Mouse (Mus musculus) cerebellum, adult 11-12 months (tissue): ENCODE results near the gene Vmn1r17.
"Not testable (repeated sequence)": the region's sequence is repeated elsewhere in the genome, so short reads cannot be mapped to it uniquely, and the experiment has no call there.

ENCODE experiments used
- DNase-seq: peaks from one replicate; pipeline ENCODE4 v3.0.0; 2022

The Vmn1r17 gene

GRCm38 (mm10) chr6:57363627-57364026 is at the start of gene Vmn1r17:
TSS of gene Vmn1r17 (minus strand) at chr6:57363727.
- no peak for DNase-seq

DNA sequence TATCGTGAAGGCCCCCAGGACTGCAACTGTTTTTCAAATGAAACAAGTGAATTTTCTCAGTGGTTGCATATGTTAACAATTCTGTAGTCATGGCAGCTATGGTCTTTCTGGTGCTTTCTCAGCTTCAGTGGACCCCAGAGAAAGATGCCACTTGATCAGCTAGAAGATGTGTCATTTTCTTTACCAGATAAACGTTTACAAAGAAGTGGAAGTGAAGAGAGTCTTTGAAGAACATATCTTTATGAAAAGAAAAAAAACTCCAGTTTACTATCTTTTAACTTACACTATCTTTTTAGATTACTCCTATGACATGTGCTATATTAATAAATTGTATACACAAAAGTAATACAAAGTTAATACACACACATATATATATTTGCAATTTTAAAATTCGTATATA is 40.0 kb upstream of the Vmn1r17 start, which contains the start of gene Vmn1r19:
Gene Vmn1r19 (plus strand): TSS at position 301 of the 400 bp plus-strand sequence.
- DNase-seq: not testable (repeated sequence)

DNA sequence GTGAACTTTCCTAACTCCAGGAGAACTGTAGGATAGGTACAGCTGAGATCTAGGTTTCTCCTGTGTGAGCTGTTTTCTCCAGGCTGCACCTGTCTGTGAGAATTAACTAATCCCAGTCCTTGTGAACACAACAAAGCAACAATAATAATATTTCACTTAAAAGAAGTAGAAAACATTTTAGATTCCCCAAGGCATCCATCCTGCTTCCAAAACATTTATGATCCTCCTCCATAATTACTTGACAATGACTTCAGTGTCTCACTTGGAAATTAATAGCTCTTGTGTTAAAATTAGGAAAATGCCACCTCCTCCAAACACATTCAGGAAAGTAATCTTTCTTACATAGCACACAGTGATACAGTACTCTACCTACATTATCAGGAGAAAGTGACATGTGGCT is 32.2 kb upstream of the Vmn1r17 start, which contains the start of gene Vmn1r18:
Gene Vmn1r18 (minus strand): TSS at position 101 of the 400 bp plus-strand sequence.
- DNase-seq: no peak

- no peak for DNase-seq
These were observed 4.0 kb upstream of the Vmn1r17 start for GRCm38 (mm10) chr6:57367496-57367895.

DNA sequence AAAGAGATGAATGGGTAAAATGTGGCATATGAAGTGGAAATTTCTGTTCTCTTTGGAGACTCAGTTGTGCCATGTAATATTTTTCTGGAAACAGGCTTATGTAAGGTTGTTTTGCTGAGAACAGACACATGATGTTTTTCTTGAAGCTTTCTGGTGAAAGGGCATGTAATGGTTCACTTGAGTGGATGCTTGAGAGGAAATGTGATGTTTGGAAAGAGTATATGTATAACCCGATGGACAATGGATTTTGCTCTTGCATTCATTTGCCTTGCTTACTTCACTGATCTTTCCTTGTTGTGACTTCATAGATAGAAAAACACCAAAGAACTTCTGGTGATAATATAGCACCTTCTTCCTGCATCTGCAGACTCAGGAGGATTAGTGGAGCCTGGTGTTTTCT is 2.3 kb upstream of the Vmn1r17 start:
- not testable (repeated sequence) for DNase-seq

- DNase-seq: no peak
These were observed 6.7 kb downstream of the Vmn1r17 start for GRCm38 (mm10) chr6:57356864-57357263.

- no peak for DNase-seq
These were observed 34.1 kb downstream of the Vmn1r17 start, which contains the start of gene Vmn1r16 for GRCm38 (mm10) chr6:57329394-57329793. TSS of gene Vmn1r16 (minus strand) at chr6:57329494.

DNA sequence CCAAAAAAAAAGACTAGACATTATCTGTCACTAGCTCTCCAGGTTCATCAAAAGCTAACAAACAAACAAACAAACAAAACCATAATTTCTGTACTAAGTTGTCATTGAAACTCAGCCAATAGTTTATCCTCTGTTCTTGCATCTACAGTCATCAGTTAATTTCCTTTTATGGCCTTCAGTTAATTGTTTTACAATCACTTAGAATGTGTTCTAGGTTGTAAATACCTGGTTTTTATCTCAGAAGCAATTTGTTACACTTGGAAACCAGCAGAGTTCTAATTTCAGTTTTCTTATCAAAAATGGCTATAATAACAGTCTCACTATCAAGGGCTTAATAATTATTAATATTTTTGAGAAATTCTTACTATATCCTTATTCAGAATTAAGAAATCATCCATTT is 37.4 kb downstream of the Vmn1r17 start:
- DNase-seq: no peak
